Mouse (Mus musculus): ENCODE results near the gene Slc5a3. TPM values are rescaled to one million over a fixed set of nuclear protein-coding genes. Genes with fewer than 3 reads are reported as not detected.
A peak's percentile ranks its signal among the peaks of the same experiment; 100 is the strongest.

Gene Slc5a3
- polyA plus RNA-seq, 1 experiment from 2014 or later, result 3.1 TPM

DNA sequence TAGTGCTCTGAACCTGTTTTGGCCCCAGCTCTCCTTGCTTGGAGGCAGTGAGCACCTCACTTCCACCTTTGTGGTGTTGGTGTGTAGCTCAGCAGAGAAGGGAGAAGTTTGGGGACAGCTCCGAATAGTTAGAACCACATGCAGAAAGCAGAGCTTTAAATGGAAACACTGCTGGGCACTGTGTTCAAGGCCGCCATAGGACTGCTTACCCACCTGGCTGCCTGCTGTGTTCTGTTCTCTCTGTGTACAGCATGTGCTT, 46.1 kb downstream of the Slc5a3 start:
- Histone ChIP-seq H3K27ac (peak overlapping the region; percentile 84), H3K4me1 (replicated peaks) (peaks cover 15% of the 10 kb centered on the region), H3K9me3 (replicated peaks) (no peaks in the 10 kb centered on the region), H3K9ac (no peak overlapping the region), H3K36me3 (no peaks in the 10 kb centered on the region), H3K4me2 (no peak overlapping the region), H3K4me3 (no peak overlapping the region), H3K27me3 (no peaks in the 10 kb centered on the region)
- 87% methylated on average over 2 of the region's 2 CpGs for WGBS
- no peak for ATAC-seq (replicated peaks; ENCODE audit: insufficient number of reproducible peaks, insufficient read depth, low FRiP score, low read depth)

DNA sequence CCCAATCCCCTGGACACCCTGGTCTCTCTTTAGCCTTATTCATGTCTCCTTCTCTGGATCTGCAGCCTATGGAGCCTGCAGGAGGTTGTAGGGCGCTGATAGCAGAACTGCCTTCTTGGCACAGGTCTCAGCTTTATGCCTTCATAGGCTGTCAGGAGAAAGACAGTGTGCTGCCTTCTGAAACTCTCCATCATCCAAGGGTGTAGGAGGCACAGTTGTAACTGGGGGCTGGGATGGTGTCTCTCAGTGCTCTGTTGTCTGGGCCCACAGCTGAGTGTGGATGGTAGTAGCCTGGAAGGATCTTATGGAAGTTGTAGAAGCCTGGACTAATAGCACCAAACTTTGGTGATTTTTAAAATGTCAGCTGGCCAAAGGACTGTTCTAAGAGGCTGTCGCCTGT, 46.8 kb downstream of the Slc5a3 start:
- 93% methylated on average over 2 of the region's 2 CpGs for WGBS
- Histone ChIP-seq H3K9ac (no peak overlapping the region), H3K27ac (no peak overlapping the region), H3K4me3 (no peak overlapping the region), H3K9me3 (replicated peaks) (no peaks in the 10 kb centered on the region), H3K36me3 (no peaks in the 10 kb centered on the region), H3K4me2 (no peak overlapping the region), H3K4me1 (replicated peaks) (peaks cover 15% of the 10 kb centered on the region), H3K27me3 (no peaks in the 10 kb centered on the region)
- no peak for ATAC-seq (replicated peaks; ENCODE audit: insufficient number of reproducible peaks, insufficient read depth, low FRiP score, low read depth)

DNA sequence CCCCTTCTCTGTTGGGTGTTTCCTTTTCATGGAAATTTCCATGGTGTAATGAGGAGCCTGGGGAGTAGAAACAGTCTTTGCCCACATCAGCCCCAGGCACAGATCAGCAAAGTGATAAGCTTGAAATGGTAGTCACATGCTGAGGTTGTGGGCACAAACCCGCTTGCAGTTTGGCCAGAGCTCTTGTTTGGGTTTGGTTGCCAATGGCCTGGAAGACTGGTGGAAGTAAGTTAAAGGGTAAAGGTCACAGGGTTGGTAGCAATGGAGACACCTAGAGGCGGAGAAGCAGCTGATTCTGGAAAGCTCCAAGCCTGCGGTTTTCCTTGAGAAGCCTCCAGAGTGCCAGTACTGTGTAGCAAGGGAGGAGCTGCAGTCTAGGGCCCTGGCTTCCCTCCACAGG, 47.5 kb downstream of the Slc5a3 start:
- Histone ChIP-seq H3K27ac (no peak overlapping the region), H3K27me3 (no peaks in the 10 kb centered on the region), H3K9me3 (replicated peaks) (no peaks in the 10 kb centered on the region), H3K4me3 (no peak overlapping the region), H3K9ac (no peak overlapping the region), H3K4me2 (no peak overlapping the region), H3K4me1 (replicated peaks) (peaks cover 15% of the 10 kb centered on the region), H3K36me3 (no peaks in the 10 kb centered on the region)
- 80% methylated on average over 3 of the region's 3 CpGs for WGBS
- ATAC-seq (replicated peaks; ENCODE audit: insufficient number of reproducible peaks, insufficient read depth, low FRiP score, low read depth), result no peak

DNA sequence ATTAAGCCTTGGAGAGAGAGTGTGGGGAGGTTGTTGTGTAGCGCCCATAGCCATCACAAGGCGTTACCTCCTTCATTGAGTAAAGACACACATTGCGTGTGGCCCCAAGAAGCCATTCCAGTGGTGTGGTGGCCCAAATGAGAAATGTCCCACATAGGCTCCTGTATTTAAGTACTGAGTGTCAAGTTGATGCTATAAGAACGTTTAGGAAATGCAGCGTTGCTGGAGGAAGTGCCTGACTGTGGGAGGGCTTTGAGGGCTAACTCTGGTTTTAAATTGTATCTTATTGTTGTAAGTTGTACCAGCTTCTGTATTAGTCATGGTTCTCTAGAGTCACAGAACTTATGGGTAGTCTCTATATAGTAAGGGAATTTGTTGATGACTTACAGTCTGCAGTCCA, 49.2 kb downstream of the Slc5a3 start:
- Histone ChIP-seq H3K36me3 (no peaks in the 10 kb centered on the region; the same call in 1 of the 2 replicates), H3K4me2 (no peak overlapping the region), H3K9ac (no peak overlapping the region), H3K4me3 (no peak overlapping the region), H3K27ac (no peak overlapping the region), H3K27me3 (no peaks in the 10 kb centered on the region), H3K9me3 (replicated peaks) (no peaks in the 10 kb centered on the region), H3K4me1 (replicated peaks) (peaks cover 12% of the 10 kb centered on the region)
- ATAC-seq (replicated peaks; ENCODE audit: insufficient number of reproducible peaks, insufficient read depth, low FRiP score, low read depth), result no peak
- WGBS, result 87% methylated on average over 5 of the region's 5 CpGs

DNA sequence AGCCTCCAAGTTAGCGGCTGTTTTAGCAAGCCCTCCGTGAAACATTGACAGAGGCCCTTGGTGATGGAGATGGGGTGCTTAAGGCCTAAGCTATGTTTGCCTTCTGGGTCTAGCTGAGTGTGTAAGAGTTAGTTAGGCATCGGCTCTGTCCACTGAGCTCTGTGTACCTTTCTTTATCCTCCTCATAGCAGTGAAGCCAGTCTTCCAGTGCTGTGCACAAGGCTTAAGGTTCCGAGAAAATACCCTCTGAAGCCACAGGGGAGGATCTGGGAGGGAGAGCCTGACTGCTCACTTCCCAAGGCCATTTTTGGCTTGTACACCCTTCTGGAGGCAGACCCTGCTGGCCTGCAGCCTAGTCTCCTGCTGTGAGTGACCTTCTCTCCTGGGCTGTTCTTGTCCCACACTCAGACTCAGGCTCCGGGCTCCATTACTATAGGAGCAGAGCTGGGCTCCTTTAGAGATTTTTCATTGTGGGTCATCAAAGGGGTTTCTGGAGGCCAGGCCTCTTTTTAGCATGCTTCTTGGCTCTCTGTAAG, 56.7 kb downstream of the Slc5a3 start:
- Histone ChIP-seq H3K4me1 (replicated peaks) (peaks cover 23% of the 10 kb centered on the region), H3K27ac (peak overlapping the region; percentile 49), H3K27me3 (no peaks in the 10 kb centered on the region), H3K4me2 (no peak overlapping the region), H3K9ac (0 out of 2 replicates have a peak overlapping the region, but pooled peaks have one; percentile 6), H3K4me3 (no peak overlapping the region), H3K36me3 (peaks cover 5% of the 10 kb centered on the region; the same call in 1 of the 2 replicates), H3K9me3 (replicated peaks) (no peaks in the 10 kb centered on the region)
- ATAC-seq (replicated peaks; ENCODE audit: insufficient number of reproducible peaks, insufficient read depth, low FRiP score, low read depth), result peak; percentile 51; the same call in 1 of the 2 replicates
- 68% methylated on average over 5 of the region's 5 CpGs for WGBS

DNA sequence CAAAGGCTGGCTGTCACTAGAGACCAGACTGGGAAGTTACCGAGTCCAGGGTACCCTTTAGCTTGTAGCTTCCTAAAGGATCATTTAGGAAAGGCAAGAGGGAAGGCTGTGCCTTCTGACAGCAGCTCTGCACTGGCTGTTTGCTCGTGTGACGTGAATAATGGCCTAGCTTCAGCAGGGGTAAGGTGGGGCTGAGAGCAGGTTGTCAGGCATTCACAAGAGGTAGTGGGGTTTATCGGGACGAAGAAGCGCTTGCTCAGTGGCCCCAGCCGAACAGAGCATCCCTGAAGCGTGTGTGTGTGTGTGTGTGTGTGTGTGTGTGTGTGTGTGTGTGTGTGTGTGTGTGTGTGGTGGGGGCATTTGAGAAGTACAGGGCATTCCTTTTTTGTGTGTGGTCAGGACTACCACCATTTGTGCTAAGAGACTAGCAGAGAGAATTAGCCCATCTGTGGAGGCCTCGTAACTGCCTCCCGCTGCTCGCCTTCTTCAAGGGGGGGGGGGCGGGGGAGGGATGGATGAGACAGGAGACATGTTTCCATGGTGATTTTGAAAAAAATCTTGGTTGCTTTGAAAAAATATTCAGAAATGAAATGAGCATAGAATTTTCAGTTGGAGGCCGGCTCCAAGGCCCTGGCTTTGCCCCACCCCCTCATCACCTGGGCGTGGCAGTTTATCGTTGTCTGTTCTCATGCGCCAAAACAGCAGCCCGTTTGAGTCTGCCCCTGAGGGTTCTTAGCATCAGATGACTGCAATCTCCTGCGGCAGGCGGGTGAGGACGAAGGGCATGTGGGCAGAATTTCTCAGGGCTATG, 57.7 kb downstream of the Slc5a3 start:
- no peaks in the 10 kb centered on the region for H3K27me3 ChIP-seq
- H3K27ac ChIP-seq, result no peak overlapping the region
- 47% methylated on average over 20 of the region's 20 CpGs for WGBS
- no peak overlapping the region for H3K9ac ChIP-seq
- H3K9me3 ChIP-seq (replicated peaks), result no peaks in the 10 kb centered on the region
- peaks cover 23% of the 10 kb centered on the region for H3K4me1 ChIP-seq (replicated peaks)
- no peak for ATAC-seq (replicated peaks; ENCODE audit: insufficient number of reproducible peaks, insufficient read depth, low FRiP score, low read depth)
- H3K36me3 ChIP-seq, result peaks cover 5% of the 10 kb centered on the region; the same call in 1 of the 2 replicates
- peak overlapping the region; percentile 29 for H3K4me2 ChIP-seq
- H3K4me3 ChIP-seq, result no peak overlapping the region

DNA sequence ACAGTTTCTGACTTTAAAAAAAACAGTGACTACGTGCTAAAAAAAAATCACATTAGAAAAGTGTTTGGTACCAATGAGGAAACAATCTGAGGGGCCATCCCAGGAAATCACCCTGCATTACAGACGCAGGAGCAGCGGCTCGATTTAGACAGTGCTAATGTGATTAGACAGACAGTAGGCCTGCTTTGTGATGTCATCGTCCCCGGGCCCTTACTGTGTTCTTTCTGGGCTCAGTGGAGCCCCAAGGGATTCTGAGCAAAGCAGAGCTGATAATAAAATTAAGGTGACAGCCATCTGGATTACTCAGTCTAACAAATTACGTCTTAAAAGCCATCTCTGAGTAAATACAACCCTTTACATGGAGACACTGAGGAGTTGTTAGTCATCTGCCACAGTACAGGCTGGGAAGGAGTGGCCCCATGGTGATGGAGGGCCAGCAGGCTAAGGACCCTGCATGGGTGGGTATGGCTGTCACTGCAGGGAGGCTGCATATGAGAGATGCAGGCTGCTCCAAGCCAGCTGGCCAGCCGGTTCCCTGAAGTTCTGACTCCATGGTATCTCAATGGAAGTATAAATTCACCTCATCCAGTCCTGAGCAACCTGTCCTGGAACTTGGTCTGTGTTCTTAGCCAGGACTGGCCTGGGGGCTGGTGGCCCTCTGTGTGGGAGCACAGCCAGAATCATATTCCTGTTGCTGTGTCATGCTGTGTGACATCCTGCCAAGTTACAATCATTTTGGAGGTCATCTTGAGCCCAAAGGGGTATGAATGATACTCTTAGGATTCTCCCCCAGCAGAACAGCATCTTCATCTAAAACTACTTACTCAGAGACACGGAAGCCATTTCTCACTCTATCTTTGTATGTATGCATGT, 59.5 kb downstream of the Slc5a3 start:
- H3K27me3 ChIP-seq, result no peaks in the 10 kb centered on the region
- peaks cover 3% of the 10 kb centered on the region; the same call in 1 of the 2 replicates for H3K36me3 ChIP-seq
- no peak overlapping the region for H3K4me2 ChIP-seq
- no peak overlapping the region for H3K4me3 ChIP-seq
- WGBS, result 65% methylated on average over 9 of the region's 9 CpGs
- no peak; the same call in 1 of the 2 replicates for ATAC-seq (replicated peaks; ENCODE audit: insufficient number of reproducible peaks, insufficient read depth, low FRiP score, low read depth)
- no peak overlapping the region for H3K27ac ChIP-seq
- H3K9ac ChIP-seq, result no peak overlapping the region
- no peaks in the 10 kb centered on the region for H3K9me3 ChIP-seq (replicated peaks)
- H3K4me1 ChIP-seq (replicated peaks), result peaks cover 23% of the 10 kb centered on the region

DNA sequence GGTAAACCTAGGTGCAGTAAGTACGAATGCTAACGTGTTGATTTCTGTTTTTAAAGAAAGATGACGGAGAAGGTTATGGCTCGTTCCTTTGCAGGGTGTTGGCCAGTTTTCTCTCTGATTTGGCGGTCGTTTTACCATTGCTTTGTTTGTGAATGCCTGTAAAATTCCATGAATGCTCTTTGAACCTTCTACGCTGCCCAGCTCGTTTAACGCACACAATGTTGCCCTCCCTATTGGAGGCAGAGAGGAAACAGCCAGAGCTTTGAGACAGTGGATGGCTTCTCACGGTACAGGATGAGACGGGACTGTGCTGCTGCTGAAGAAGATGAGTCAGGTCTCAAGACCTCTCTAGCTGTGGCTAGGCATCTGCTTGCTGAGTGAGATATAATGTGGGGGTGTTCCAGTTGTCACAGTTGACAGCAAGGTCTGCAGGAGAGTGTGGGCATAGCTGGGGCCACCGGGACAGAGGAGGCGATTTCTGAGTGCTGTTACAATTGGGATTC, 60.9 kb downstream of the Slc5a3 start:
- 56% methylated on average over 13 of the region's 13 CpGs for WGBS
- H3K27me3 ChIP-seq, result no peaks in the 10 kb centered on the region
- H3K27ac ChIP-seq, result no peak overlapping the region

DNA sequence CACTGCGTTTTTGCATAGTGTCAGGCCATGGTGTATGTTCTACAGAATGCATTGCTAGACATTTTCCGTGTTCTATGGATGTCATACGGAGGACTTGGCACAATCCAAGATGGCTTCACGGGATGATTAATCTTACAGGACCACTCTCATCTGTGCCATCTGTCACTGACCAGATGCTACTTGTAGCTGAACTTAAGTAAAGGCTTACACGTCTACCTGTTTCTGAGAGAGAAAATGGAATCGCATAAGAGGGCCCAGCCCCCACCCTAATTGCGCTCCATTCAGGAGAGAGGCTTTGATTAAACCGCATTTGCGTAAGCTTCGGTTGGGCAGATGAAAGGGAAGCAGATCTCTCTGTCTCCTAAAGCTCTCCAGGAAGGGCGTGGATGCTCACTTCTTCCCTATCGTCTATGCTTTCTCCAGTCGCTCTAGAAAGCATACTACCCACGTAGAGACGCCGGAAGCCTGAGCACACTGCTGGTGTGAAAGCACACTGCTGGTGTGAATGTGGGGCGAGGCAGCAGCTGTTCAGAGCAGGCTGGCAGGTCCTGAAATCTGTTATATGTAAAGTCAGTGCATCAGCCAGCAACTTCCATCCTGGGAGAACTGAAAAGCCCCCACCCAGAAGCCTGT, 62.9 kb downstream of the Slc5a3 start:
- Histone ChIP-seq H3K36me3 (no peaks in the 10 kb centered on the region), H3K9ac (no peak overlapping the region), H3K4me2 (no peak overlapping the region), H3K4me1 (replicated peaks) (peaks cover 6% of the 10 kb centered on the region), H3K27ac (no peak overlapping the region), H3K27me3 (no peaks in the 10 kb centered on the region), H3K4me3 (no peak overlapping the region), H3K9me3 (replicated peaks) (peaks cover 4% of the 10 kb centered on the region; the same call in 1 of the 2 replicates)
- 75% methylated on average over 17 of the region's 17 CpGs for WGBS
- ATAC-seq (replicated peaks; ENCODE audit: insufficient number of reproducible peaks, insufficient read depth, low FRiP score, low read depth), result no peak

More for the DNA sequence above, 60.9 kb downstream of the Slc5a3 start:
- H3K4me1 ChIP-seq (replicated peaks), result peaks cover 23% of the 10 kb centered on the region
- no peaks in the 10 kb centered on the region for H3K9me3 ChIP-seq (replicated peaks)
- no peak for ATAC-seq (replicated peaks; ENCODE audit: insufficient number of reproducible peaks, insufficient read depth, low FRiP score, low read depth)
- H3K4me2 ChIP-seq, result no peak overlapping the region
- H3K4me3 ChIP-seq, result no peak overlapping the region
- H3K36me3 ChIP-seq, result no peaks in the 10 kb centered on the region
- no peak overlapping the region for H3K9ac ChIP-seq

DNA sequence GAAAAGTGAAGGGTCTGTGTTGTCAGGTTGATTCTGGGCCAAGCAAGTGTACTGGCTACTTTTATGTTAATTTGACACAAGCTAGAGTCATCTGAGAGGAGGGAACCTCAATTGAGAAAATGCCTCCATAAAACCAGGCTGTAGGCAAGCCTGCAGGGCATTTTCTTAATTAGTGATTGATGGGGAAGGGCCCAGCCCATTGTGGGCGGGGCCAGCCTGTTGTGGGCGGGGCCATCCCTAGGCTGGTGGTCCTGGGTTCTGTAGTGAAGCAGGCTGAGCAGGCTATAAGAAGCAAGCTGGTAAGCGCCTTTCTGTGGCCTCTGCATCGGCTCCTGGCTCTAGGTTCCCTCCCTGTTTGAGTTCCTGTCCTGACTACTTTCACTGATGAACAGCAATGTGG, 69.1 kb downstream of the Slc5a3 start:
- ATAC-seq (replicated peaks; ENCODE audit: insufficient number of reproducible peaks, insufficient read depth, low FRiP score, low read depth), result no peak
- Histone ChIP-seq H3K4me1 (replicated peaks) (no peaks in the 10 kb centered on the region), H3K9ac (no peak overlapping the region), H3K27ac (no peak overlapping the region), H3K4me2 (no peak overlapping the region), H3K9me3 (replicated peaks) (peaks cover 4% of the 10 kb centered on the region; the same call in 1 of the 2 replicates), H3K4me3 (no peak overlapping the region), H3K27me3 (no peaks in the 10 kb centered on the region), H3K36me3 (no peaks in the 10 kb centered on the region)
- 62% methylated on average over 4 of the region's 4 CpGs for WGBS

DNA sequence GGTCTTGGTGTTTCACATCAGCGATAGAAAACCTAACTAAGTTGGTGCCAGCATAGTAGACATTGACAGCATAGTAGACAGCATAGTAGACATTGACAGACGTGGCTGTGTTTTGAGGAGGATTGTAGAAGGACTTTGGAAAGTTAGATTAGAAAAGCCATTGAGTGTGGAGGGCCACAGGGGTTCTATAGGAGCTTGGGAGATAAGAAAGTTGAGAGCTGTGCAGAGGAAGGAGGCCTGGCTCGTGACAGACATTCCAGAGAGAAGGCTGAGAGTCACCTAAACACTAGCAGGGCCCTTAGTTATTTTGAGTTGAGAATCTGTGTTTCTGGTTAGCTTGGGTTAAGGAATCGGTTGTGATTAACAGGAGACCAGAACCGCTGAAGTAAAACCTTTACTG, 69.5 kb downstream of the Slc5a3 start:
- Histone ChIP-seq H3K27ac (no peak overlapping the region), H3K9me3 (replicated peaks) (peaks cover 4% of the 10 kb centered on the region; the same call in 1 of the 2 replicates), H3K4me2 (no peak overlapping the region), H3K9ac (no peak overlapping the region), H3K4me3 (no peak overlapping the region), H3K27me3 (no peaks in the 10 kb centered on the region), H3K36me3 (no peaks in the 10 kb centered on the region), H3K4me1 (replicated peaks) (no peaks in the 10 kb centered on the region)
- WGBS, result 64% methylated on average over 5 of the region's 5 CpGs
- no peak for ATAC-seq (replicated peaks; ENCODE audit: insufficient number of reproducible peaks, insufficient read depth, low FRiP score, low read depth)

Data from heart, embryonic 15.5 days (tissue).